Mouse (Mus musculus) skeletal muscle tissue, adult 2 months (tissue): ENCODE results near the gene Vcl.

Source experiments
- DNase-seq: peaks from one replicate; pipeline ENCODE4 v3.0.0-alpha.2; 2012; ENCODE audit warnings: low read depth, low spot score

The Vcl gene

DNA sequence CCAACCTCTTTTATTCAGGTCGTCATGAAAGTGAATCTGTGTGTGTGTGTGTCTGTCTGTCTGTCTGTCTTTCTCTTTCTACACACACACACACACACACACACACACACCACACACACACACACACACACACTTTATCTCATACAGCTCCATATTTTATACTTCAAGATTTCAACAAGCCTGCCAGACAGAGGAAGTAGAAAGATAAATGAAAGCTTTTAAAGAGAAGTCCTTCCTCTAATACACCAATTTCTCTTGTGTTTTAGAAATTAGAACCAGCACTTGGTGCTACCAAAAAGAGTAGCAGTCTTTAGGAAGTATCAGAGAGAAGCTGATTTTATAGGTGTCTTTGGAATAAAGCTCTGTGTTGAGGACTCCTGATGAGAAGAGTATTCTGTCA, 9.7 kb downstream of the Vcl start:
- DNase-seq = no peak

DNA sequence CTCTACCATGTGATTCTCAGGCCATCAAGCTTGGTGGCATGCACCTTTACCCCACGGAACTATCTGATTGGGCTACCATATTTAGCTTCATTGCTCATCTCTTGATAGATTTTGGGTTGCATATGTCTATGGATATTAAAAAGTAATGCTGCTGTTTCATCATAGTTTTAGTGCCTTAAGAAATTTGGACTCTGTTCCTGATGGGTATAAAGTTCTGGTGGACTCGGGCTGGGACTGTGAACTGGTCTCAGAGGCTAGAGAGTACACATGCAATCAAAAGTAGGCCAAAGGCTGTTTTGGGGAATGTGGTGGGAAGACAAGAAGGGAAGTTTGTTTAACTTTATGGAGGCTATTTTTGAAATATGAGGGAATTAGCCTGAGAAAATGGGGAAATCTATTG, 16.1 kb downstream of the Vcl start:
- DNase-seq = no peak

DNA sequence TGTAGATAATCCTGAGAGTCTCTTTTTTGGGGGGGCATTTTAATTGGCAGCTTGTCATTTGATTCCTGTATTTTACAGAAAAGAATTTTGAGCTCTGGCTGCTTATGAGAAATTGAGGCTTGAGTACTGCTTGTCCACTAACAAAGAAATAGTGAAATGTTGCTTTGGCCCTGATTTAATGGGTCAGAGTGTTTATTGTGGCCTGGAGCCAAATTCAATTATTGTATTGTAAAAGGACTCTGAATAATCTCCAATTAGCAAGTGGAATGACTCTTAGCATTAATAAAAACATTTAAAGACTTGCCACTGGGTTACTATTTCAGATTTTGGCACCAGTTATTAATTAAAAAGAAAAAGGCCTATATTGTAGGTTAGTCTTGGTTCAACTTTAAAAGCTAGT, 26.8 kb downstream of the Vcl start:
- DNase-seq = no peak

DNA sequence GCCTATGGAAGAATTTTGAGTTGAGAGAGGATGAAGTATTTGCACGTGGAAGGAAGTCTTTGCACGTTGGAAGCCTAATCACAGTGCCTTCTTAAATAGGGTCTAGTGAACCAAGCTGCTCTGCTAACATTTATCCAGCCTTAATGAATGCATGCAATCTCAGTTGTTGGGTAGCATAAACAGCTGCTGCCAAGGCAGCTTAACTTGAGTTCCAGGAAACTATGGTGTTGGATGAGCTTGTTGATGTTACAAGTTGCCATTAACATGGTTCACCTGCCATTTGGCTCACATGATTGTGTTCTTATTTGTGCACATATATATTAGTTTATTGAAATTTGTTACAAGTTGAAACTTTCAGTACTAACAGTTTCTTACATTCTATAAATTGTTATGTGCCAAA, 29.8 kb downstream of the Vcl start:
- no peak for DNase-seq

DNA sequence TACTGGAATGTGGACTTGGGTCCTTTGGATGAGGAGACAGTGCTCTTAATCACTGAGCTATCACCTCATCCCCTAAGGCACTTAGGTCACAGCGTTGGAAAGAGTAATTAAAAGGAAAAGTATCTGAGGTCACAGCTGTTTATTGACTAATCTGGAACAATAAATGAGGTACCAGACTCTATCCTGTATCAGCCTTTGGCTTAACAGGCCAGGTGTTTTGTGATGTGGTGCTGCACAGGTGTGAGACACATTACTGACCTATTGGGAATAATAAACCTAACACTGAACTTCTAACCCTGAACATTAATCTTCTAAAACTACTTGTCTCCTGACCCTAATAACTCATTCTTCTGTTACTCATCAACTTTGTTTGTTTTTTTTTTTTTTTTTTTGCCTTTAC, 33.3 kb downstream of the Vcl start:
- DNase-seq = no peak

DNA sequence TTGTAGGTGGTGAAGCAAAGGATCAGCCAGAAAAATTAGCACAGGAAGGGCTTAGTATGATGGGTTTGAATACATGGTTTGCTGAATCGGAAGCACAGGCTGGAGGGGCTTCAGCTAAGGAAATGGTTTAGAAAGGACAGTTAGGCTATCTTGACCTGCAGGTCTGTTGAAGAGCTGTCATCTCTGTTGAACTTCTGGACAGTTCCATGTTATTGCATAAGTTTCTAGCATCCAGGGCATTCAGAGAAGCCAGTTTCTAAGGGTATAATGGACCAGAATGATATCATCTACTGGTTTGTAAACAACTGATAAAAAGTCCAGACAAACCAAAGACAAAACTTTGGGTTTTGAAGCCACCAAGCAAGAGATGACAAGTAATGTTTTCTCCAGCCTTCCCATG, 33.7 kb downstream of the Vcl start:
- no peak for DNase-seq

DNA sequence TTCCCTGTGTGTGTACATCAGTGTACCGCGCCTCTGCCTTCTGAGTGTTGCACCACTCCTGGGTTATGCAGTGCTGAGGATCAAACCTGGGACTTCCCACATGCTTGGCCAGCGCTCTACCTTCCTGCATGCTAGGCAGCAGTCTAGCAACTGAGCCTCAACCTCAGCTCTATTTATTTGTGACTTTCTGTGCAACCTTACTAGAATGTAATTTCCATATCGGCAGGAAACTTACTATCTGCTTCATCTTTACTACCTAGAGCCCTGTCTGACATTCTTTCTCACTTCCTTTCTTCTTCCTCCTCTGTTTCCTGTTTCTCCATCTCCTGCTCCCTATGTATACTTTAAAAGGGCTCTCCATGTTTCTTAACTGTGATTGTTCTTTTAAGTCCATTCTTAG, 34.7 kb downstream of the Vcl start:
- no peak for DNase-seq

DNA sequence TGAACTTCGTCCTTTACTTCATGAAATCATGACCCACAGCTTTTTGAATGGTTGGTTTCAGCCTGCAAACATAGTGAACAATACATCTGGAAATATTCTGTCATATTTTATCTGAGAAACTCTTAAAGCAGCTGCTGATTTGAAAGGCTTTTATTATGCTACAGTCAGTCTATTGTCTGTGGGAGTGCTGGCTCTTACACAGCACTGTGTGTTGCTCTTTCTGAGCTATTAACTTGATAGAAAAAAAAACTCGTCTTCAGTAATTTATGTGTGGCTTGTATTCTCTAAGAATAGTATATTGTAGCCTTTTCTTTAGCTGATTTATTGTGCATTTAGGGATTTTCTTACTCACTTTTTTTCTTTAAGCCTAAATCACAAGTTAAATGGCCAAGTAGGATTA, 35.1 kb downstream of the Vcl start:
- no peak for DNase-seq

DNA sequence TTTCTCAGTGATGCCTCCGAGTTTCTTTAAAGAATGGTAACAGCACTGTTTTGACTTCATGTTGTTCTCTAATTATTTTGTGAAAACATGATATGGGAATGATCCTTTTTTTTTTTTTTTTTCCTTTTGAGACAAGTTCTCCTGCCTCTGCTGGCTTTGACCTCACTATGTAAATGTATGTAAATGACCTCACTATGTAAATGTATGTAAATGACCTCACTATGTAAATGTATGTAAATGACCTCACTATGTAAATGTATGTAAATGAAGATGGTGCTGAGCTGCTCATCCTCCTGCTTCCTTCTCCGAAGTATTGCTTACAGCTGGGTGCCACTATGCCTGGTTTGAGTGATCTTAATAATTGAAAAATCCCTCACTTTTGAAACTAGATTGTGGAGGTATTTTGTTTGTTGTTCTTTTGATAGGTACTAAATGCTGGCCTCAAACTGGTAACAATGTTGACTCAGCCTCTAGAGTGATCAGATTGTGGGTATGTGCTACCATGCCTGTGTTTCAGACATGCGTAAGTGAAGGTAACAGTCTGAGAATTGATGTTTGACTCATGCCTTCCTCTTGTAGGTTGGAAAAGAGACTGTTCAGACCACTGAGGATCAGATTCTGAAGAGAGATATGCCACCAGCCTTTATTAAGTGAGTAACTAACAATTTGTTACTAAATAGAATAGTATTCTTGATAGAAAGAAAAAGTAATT, 37.9 kb downstream of the Vcl start:
- no peak for DNase-seq

DNA sequence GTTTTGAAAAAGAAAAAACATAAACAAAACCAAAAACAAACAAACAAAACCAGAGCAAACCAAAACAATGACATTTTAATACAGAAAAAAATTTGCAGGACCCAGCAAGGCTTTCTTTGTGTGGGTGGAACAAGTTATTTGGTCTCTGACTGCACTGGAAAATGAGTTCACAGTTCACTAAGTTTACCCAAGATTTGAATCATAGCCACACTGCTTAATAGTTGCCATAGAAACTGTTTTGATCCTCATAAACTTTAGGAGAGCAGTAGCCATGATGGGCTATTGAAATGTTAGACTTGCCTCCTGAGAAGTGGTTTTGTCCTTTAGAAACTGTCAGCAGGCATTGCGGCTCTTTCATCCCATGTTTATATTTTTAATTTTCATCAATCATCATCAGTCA, 39.9 kb downstream of the Vcl start:
- no peak for DNase-seq

DNA sequence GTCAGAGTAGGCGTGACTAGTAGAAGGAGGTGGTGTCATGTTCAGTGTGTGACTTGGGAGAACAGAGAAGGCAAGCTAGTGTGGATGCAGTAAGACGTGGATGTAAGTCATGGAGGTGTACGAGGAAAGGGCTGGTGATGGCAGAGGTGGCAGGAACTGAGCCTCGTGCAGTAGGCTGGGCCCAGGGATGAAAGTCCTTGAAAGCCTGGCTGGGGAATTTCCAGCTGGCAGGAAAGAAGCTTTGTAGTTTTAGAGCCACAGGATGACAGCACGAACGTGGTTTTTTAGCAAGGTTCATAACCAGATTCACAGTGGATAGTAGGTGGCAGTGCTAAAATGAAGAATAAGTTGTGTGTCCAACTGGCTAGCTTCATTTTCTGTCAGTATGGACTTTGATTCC, 41.2 kb downstream of the Vcl start:
- no peak for DNase-seq

DNA sequence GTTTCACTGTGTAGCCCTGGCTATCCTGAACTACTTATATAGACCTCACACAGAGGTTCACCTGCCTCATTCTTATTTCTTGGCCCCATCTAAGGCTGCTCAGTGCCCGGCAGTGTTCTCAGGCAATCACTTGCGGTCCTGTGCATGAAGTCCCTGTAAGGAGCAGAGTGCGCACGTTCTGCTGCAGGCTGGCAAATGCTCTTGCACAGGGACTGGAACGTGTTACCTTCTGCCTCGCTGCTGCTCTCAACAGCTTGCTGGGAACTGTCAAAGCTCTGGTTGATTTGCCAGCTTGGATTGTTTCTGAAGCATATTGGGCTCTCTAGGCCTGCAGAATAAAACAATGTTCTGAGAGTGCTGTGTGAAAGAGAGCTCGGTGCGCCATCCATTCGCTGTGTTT, 41.7 kb downstream of the Vcl start:
- no peak for DNase-seq

DNA sequence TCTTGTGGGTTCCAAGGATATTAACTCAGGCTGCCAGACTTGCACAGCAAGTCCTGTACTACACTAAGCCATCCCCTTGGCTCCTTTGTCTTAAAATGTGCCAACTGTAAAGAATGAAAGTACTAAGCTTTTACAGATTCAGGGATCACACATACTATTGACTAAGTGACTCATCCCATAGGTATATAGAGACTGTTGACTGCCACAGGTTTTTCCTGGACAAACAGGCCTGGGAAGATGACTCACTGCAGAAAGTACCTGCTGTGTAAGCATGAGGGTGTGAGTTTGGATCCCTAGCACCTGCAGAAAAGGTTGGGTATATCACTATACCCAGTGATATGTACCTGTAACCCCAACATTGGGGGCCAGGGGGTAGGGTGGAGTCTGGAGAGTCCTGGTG, 44.6 kb downstream of the Vcl start:
- no peak for DNase-seq

DNA sequence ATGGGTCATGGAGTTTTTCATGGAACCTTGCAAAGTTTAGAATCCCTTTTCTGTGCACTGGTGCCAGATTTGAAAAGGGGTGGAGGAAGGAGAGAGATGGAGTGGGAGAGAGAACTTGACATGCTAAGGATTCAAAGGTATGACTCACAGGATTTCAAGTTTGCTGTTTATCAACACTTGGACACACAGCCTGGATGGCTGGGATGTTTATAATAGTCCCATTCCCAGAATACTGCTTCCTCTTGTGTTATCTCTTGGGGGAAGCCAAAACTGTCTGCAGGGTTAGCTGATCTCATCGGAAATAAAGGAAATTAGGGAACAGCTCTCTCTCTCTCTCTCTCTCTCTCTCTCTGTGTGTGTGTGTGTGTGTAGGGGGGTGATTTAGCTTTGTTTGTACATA, 47.5 kb downstream of the Vcl start:
- no peak for DNase-seq

DNA sequence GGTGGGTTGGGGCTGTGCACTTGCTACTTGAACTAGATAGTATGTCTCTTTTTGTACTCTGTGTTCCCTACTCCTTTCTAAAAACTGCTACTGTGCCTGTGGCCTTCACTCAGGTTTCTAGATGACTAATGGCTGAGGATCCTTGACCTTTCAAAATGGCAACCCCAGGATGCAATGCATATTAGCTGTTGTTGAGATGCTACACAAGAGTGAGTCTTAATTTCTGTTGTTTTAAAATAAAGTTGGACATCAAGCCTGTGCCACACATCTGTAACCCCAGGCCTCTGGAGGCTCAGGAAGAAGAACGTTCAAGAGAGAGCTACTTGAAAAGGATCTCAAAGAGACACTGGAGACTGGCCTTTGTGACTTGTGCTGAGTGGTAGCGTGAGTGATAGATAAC, 48.5 kb downstream of the Vcl start:
- DNase-seq = no peak

DNA sequence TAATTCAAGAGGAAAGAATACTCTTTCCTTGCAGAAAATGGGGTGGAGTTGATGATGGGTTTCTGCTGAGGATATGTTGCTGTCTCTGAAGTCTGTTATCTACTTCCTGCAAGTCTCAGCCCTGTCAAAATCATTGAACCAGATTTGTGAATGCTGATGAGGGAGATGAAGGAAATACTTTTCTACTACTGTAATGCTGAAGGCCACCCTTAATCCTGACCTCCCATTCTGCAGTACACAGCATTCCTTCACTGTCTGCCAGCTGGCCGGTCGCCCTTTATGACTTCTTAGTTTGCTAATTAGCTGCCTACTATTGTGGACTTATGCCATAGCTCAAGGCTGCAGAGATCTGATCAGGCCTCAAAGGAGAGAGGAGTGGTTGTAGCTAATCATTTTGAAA, 54.6 kb downstream of the Vcl start:
- DNase-seq = peak; percentile 29

DNA sequence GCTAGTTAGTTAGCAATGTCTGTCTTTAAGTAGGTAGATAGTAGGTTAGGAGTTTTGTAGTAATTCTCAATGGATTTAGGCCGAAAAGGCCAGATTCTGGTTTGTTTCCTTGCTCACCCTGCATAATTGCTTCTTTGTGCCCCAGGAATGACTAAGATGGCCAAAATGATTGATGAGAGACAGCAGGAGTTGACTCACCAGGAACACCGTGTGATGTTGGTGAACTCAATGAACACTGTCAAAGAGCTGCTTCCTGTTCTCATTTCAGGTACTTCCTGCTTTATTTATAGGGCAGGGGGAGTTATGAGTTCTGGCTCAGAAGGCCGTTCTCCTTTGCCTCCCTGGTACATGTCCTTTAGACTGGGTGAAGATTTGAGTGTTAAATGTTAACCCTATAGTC, 56.3 kb downstream of the Vcl start:
- no peak for DNase-seq

DNA sequence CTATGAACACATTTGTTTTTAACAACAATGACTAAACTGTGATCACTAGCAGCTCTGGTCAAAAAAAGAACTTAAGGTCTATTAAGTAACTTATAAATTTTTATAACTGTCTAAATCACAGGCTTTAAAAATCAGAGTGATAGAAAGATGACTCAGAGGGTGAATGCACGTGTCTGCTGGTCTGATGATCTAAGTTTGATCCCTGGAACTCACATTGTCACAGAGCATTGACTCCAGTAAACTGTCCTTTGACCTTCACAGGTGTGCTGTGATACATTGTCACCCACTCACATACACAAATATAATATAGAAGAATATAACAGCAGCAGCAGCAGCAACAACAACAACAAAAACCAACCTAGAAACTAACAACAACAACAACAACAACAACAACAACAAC, 62.3 kb downstream of the Vcl start:
- DNase-seq = no peak

DNA sequence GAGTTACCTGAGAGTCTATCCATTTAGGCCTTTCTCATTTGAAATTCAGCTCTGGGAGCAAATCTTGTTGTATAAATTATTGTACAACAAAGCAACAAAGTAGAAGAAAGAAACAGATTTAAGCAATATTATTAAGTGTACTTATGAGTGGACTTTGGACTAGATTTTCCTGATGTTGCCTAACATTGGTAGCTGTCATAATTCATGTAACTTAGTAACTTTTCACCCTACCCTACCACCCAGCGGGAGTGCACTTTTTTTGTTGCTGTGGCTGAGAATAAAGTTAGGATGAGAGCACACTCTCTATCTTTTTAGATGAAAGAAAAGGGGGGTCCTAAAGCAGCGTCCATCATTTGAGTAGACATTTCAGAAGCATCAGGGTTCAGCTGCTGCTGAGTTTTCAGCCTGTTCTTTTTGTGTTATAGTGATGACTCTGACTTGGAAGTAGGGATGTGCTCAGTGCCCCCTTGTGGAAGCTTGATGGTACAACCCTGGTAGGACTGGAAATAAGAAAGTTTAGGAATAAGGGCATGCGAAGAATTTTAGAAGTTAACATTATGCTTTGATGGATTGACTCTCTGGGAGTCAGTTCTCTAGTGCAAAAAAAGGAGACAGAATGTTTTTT, 64.0 kb downstream of the Vcl start:
- DNase-seq = peak; percentile 34

DNA sequence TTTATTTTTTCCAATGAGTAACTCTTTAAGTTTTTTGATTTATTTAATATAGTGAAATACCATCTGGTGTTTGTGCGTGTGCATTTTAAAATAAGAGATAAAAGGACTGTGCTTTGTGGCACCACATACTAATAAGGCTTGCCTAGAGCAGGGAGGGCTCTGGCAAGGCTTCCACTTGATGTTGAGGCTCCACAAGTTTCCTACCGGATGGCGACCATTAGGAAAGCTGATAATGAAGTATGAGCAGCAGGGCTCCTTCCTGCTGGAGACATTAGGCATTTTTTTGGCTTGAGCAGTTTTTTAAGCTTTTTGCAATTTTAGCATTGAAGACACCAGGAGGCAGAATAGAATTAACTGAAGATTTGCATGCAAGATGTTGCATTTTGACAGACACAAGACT, 65.3 kb downstream of the Vcl start:
- no peak for DNase-seq

DNA sequence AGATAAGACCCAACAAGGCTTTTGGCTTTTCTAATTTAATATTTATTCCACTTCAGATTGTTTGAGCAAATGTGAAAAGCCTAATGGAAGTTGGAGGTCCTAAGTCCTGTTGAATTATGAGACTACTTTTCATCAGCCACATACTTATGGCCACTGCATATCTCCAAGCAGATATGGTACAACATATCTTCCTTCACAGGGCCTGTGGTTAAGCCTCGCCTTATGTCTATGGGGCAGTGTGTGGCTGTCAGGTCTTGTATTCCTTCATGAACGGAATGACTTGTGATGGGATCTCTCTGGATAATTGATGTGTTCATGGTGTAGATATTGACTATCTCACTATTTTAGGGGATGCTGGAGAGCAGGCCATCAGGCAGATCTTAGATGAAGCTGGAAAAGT, 66.3 kb downstream of the Vcl start:
- no peak for DNase-seq

DNA sequence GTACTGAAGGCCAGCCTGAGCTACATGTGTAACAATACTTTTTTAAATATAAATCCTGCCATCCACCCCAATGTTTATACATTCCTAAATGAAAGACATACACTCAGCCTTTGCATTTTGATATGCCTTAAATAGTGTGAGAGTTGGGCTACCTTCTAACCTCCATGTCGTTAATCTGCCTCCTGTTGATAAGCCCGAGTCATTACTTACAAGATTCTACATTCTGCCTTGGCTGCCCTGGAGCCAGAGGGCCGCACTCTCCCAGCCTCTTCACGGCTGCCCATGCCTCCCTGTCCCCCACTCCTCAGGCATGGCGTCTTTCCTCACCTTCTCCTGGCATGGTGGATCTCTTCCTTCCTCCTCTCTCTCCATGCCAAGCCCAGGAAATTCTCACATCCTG, 67.2 kb downstream of the Vcl start:
- DNase-seq = no peak

DNA sequence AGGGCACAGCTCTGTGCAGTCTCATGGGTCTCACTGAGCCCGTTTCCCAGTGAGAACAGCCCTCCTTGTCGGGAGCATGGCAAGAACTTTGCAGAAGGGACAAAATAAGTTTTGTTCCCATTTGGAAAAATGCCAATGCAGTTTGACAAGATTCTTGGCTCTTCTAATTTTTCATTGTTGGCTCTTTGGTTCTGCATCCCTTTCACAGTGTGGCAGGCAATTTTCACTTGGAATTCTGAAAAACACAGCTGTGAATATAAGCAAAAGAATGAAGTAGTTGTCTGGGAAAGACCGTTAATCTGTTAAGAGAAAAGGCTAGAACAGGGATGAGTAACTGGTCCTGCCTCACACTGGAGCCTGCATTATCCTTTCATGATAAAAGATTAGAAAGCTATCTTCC, 68.3 kb downstream of the Vcl start:
- no peak for DNase-seq

DNA sequence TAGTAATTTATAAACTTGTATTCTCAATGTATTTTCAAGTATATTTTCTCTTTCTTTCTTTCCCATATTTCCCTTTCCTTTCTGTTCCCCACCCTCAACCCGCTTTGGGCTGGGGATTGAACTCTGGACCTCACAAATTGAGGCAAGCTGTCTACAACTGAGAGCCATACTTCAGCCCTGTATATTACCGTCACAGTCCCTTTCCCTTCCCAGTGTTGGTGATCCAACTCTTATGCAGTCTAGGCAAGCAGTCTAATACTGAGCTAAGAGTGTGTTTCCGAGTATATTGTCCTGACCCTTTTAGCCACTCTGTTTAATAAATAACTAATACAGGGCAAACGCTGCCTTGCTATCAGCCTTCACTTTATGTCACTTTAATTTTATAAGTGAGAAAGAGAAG, 70.4 kb downstream of the Vcl start:
- no peak for DNase-seq
